Mouse (Mus musculus) thymus, postnatal 4 days (tissue): ENCODE measurements at regions not wholly inside any gene's neighbourhood (a gene's known extent, or its start where the extent isn't known, plus 50 kb on each side); places are given as distances from the start of the nearest gene placed in this dataset.

ENCODE experiments used
- DNase-seq: peaks from one replicate; pipeline ENCODE4 v3.0.0; 2021

GRCm38 (mm10) chr2:93135324-93135723, 52.0 kb upstream of the Trp53i11 start:
- no peak for DNase-seq

GRCm38 (mm10) chr2:93133301-93133971, 53.9 kb upstream of the Trp53i11 start:
- DNase-seq: no peak

- DNase-seq: peak; percentile 62
Measured at GRCm38 (mm10) chr2:93131825-93132623, 55.3 kb upstream of the Trp53i11 start.

GRCm38 (mm10) chr2:93131236-93131635, 56.1 kb upstream of the Trp53i11 start:
- DNase-seq: peak; percentile 51

DNA sequence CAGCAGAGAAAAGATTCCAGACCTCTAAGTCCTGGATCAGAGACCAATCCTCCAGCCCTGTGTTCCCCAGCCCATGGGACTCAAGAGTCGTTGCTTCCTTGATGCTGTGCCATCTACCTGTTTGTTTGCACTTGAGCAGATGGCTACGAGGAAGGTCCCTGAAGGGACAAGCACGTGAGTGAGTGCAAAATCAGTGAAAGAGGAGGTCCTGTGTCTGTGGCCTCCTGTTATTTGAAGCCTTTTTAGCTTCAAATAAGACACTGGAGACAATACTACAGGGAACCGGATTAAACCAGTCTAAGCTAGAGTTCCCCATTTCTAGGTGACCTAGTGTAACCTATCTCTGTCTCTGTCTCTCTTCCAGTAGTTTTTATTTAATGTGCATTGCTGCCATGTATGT, 58.2 kb upstream of the Trp53i11 start:
- no peak for DNase-seq

DNA sequence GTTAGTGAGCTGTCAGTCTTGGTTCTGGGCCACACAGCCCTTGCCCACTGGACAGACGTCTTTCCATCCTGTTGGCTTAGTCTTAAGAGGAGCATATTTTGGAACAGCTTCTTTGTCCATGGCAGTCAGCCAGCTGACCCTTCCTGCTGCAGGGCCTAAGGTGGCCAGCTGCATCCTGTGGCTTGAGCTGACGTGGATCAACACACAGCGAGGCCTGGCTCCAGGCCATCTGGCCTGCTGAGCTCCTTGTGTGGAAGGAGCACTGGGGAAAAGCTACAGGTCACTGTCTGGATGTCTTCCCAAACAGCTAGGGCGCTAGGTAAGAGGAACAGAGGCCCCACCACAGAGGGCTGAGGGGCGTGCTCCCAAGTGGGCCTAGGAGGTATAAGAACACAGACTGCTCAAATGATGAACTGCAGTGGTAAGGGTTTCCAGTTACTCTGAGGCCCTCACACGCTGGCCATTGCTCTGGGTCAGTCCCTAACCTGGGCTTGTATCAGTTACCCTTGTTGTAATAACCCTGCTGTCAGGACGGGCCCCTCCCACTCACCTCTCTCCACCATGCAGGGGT, 60.7 kb upstream of the Trp53i11 start:
- DNase-seq: no peak

DNA sequence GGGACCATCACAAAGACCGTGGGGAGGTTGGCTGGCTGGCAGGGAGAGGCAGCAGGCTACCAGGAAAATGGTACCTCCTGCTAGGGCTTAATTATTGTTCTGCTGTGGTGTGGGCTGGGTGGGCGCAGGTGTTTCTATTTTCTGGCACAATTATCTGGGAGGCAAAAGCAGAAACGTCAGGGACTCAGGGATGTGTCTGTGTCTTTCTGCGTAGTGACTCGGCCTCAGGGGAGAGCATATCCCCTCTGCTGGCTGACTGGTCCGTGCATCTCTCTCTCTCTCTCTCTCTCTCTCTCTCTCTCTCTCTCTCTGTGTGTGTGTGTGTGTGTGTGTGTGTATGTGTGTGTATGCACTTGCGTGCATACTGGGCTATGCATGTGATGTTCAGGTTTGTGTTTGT, 61.2 kb upstream of the Trp53i11 start:
- no peak for DNase-seq

DNA sequence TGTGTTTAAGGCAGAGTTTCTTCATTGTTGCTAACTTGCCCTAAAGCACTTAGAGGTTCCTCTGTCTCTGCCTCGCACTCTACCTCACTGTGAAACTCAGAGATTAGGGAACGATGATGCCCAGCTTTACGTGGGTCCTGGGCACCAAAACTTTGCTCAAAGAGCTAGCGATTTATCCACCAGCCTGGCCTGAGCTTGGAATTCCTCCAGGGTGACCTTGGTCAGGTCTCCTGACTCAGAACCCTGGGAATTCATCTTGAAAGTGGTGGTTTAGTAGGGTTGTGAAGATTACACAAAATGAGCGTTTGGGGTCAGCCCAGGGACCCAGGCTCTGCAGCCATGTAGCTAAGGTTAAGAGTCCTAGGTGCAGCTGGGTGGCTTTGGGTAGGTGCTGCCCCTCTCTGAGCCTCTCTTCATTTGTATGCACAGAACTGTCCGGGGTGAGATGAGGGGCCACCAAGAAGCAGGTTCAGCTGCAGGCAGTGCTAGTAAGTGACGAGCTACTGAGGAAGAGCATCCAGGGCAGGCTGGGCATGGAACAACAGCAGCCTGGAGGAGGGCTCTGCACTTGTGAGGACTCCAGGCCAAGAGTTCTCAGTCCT, 62.4 kb upstream of the Trp53i11 start:
- DNase-seq: no peak

DNA sequence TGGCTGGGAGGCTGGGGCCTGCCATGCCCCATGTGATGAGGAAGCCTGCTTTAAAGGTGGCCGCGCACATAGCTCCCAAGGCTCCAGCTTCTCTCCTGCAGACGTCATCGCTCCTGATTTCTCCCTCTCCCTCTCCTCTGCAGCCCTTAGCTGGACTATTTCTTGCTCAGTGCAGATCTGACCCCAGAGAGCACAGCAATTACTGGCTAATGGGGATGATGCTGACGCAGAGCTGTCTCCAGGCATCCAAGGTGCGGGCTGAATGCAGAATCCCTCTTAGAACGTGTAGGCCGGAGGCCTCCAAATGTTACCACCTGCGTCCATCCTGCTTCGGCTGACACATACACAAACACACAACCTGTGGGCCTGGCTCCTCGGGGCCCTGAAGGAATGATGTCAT, 63.5 kb upstream of the Trp53i11 start:
- no peak for DNase-seq

DNA sequence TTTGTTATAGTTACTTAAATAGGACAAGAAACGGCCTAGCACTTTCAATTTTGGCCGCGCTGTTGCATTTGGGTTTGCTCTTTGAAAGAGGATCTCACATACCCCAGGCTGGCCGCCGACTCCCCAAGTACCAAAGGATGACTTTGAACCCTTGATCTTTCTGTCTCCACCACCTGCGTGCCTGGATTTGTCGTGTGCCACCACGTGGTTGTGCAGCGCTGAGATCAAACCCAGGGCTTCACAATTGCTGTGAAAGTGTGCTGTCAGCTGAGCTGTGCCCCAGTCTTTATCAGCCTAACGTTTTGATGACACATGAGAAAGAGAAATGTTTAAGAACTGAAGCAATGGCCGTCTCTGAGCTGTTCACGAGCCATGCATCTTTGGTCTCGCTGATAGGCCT, 67.0 kb upstream of the Trp53i11 start:
- no peak for DNase-seq

DNA sequence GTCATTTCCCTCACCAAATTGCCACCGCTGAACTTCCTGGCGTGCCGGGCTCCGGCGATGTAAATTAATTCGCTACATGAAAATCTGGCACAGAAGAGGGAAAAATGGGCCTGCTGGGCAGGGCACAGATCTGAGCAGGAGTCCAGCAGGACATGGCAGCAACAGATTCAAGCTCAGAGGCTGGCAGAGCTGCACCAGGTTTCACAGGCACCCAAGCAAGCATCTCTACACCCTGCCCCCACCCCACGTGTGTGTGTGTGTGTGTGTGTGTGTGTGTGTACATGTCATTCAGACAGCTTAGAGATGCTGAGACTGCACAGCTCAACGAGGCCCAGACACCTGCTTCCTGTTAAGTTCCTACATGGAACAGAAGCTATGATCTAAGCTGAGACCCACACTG, 68.3 kb upstream of the Trp53i11 start:
- DNase-seq: peak; percentile 73

DNA sequence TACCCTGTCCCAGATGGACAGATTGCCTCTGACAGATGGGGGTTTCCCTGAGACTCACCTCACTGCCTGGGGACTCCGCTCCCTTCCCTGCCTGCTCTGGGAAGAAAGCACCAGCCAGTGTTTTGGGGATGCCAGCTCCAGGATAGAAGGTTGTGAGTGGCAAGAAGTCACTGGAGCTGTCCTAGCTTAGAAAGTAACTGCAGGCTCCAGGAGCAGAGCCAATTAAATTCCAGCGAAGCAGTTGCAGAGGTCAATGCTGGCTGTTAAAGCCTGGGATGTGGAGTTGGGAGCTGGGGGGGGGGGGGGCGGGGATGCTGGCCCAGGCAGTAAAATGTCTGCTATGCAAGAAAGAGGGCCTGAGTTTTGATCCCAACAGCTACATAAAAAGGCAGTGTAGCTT, 69.3 kb upstream of the Prdm11 start:
- DNase-seq: no peak

DNA sequence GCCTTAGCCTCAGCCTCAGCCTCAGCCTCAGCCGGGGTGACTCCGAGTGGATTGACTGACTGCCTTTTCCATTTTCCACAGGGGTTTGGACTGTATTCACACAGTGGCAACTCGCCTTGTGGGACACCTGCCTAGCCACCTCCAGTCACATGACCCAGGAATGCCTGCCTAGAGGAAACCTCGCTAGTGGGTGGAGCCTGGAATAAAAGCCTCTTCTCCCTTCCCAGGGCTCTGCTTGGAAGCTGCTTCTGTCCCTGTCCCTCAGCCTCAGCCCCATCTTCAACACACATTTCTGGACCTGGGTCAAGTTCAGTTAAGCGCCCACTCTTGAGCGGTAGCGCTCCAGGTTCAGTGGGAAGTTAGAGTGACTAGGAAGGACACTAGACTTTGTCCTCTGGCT, 68.0 kb upstream of the Prdm11 start:
- no peak for DNase-seq

DNA sequence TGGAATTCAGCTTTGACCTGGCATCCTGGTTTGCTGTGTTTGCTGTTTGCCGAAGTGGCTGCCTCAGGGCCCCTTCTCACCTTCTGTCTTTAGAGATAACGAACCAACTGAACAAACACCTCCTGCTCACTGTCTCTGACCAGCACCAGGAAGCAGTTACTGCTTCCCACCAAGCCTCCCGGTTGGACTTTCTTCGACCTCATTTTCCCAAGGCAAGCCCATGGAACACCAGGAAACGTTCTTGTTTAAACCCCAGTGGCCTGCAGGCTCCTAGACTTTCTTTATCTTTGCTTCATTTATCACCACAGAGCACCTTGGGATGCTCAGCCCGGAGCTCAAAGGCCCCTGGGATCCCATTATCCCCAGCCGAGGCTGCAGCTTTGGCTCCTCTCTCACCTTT, 66.4 kb upstream of the Prdm11 start:
- DNase-seq: no peak

DNA sequence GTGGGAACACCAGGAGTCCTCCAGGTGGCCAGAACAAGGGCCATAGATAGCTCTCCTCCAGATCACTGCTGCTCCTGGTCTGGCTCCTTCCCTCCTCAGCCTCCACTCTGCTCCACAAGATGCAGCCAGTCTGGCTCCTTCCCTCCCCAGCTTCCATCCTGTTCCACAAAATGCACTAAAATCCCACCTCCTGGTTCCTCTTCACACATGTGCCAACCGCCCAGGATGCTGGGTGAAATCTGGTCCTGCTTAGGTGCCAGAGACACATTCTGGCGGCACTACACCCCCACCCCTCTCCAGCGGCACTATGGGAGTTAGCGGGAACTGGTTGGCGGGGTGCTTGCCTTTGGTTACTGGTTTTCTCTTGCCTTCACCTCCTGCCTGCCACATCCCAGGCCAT, 64.9 kb upstream of the Prdm11 start:
- no peak for DNase-seq

- DNase-seq: peak; percentile 59
Measured at GRCm38 (mm10) chr2:93106581-93106980, 60.6 kb upstream of the Prdm11 start.

DNA sequence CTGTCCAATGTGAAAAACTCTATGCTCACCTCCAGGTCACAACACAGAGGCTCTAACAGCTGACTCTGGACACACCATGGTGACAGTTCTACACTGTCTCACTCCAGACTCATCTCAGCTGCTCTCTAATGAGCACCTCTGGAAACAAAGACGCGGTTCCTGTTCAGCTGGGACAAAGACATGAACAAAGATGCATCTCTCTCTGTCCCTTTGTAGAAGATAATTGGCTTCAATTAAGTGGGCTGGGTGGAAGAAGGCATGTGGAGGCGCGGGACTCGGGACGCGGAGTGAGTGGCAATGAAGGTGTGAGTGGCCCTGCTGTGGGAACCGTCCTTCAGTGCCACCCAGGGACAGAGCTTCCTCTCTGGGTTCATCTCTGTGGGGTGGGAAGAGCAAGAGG, 56.0 kb upstream of the Prdm11 start:
- no peak for DNase-seq

DNA sequence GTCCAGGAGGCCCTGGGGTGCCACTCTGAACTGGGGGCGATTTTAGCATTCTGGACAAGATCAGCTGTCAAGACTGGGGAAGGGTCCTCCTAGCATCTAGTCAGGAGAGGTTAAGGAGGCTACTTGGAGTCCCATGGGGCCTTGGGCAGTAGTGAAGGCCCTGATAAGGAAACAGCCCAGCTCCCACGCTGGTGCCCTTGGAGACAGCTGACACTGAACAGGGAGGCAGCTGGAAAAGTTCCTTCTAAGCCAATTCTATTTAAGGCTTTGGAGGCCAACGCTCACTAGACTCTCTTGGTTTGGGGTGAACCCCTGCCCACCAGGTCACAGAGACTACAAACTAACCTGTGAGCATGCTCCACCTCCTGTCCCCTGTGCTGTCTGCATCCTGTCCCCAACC, 53.8 kb upstream of the Prdm11 start:
- DNase-seq: no peak

DNA sequence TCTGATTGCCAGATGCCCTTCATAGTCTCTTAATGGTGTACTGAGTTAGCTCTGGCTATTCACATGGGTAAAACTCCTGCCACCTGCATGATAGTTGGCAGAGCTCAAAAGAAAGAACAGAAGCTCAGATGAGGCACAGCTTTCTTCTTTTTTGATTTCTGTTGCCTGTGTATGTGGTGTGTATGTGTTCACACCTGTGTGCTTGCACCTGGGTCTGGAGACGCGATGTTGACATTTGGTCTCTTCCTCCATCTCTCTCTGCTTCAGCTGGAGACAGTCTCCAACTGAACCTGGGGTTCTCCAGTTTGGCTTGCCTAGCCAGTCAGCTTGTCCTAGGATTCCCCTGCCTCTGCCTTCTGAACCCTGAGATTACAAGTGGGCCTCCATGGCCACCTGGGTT, 51.0 kb upstream of the Prdm11 start:
- peak; percentile 28 for DNase-seq

- no peak for DNase-seq
Measured at GRCm38 (mm10) chr2:93096078-93096729, 50.2 kb upstream of the Prdm11 start.
